Mouse (Mus musculus) stomach, embryonic 15.5 days (tissue): Measurements from ENCODE around the gene Gm17617. TPM values are rescaled to one million over a fixed set of nuclear protein-coding genes. Genes with fewer than 3 reads are reported as not detected.
"Not testable (repeated sequence)": the region's sequence is repeated elsewhere in the genome, so short reads cannot be mapped to it uniquely, and the experiment has no call there.

Source experiments
- ATAC-seq: fragments of 200-750 bp; cut with Nextera tagmentation; 2 replicates; pipeline ENCODE4 v1.8.0; 2017; ENCODE audit warnings: low read depth, moderate number of reproducible peaks, moderate TSS enrichment; ENCODE audit not compliant: insufficient read depth, low FRiP score
- H3K27ac ChIP-seq: fragments of 300-500 bp; sonication (generic); 2 replicates; pipeline ENCODE4 v1.5.1; 2015; ENCODE audit warnings: mild to moderate bottlenecking, inconsistent platforms
- H3K27me3 ChIP-seq: fragments of 300-500 bp; sonication (generic); replicated peaks from 2 replicates; pipeline ENCODE4 v1.6.1; 2015; ENCODE audit warnings: inconsistent platforms
- H3K36me3 ChIP-seq: fragments of 300-500 bp; sonication (generic); 2 replicates; pipeline ENCODE4 v1.6.1; 2015; ENCODE audit warnings: inconsistent platforms
- H3K4me1 ChIP-seq: fragments of 300-500 bp; sonication (generic); 2 replicates; pipeline ENCODE4 v1.6.1; 2015; ENCODE audit warnings: inconsistent platforms
- H3K4me2 ChIP-seq: fragments of 300-500 bp; sonication (generic); 2 replicates; pipeline ENCODE4 v1.6.1; 2015; ENCODE audit warnings: mild to moderate bottlenecking, inconsistent platforms
- H3K4me3 ChIP-seq: fragments of 300-500 bp; sonication (generic); replicated peaks from 2 replicates; pipeline ENCODE4 v1.5.1; 2015; ENCODE audit warnings: inconsistent platforms
- H3K9ac ChIP-seq: fragments of 300-500 bp; sonication (generic); 2 replicates; pipeline ENCODE4 v1.6.1; 2015; ENCODE audit warnings: inconsistent platforms
- H3K9me3 ChIP-seq: fragments of 300-500 bp; sonication (generic); 2 replicates; pipeline ENCODE4 v1.6.1; 2016; ENCODE audit warnings: inconsistent platforms
- WGBS: fragments of 180-500 bp; shearing (Covaris S2); methylation state at CpG from one replicate; pipeline ENCODE4 v1.1.7; 2015; 5-methylcytosine and 5-hydroxymethylcytosine counted together
- polyA plus RNA-seq: library from polyadenylated mRNA; unstranded; fragments of >200 nt; fragmentation: Nextera tagmentation; extraction: Ambion mirVana; gene quantifications from 2 replicates; pipeline ENCODE4 v1.2.1, GENCODE M21; 2015

Gm17617 gene
- polyA plus RNA-seq, 1 experiment from 2014 or later, result not detected

GRCm38 (mm10) chr13:55114375-55114774 is 19.0 kb downstream of the Gm17617 start:
- H3K9ac ChIP-seq, result no peak overlapping the region
- WGBS, result 78% methylated on average over 6 of the region's 6 CpGs
- H3K27me3 ChIP-seq, result no peaks in the 10 kb centered on the region
- peaks cover 21% of the 10 kb centered on the region for H3K36me3 ChIP-seq
- no peak overlapping the region for H3K27ac ChIP-seq
- no peaks in the 10 kb centered on the region for H3K9me3 ChIP-seq
- no peak overlapping the region for H3K4me2 ChIP-seq
- no peak for ATAC-seq
- H3K4me3 ChIP-seq, result no peak overlapping the region
- H3K4me1 ChIP-seq, result no peaks in the 10 kb centered on the region

- 90% methylated on average over 8 of the region's 8 CpGs for WGBS
- no peak for ATAC-seq
Observed at GRCm38 (mm10) chr13:55107694-55108093, 25.7 kb downstream of the Gm17617 start.

GRCm38 (mm10) chr13:55107116-55107515 is 26.2 kb downstream of the Gm17617 start:
- Histone ChIP-seq H3K27ac (no peak overlapping the region), H3K27me3 (no peaks in the 10 kb centered on the region), H3K9me3 (no peaks in the 10 kb centered on the region), H3K36me3 (0 out of 2 replicates have a peak, but pooled peaks cover 4% of the 10 kb centered on the region), H3K4me1 (peaks cover 6% of the 10 kb centered on the region), H3K9ac (no peak overlapping the region), H3K4me3 (no peak overlapping the region), H3K4me2 (no peak overlapping the region)
- no peak for ATAC-seq
- 94% methylated on average over 4 of the region's 4 CpGs for WGBS

More at GRCm38 (mm10) chr13:55107694-55108093, 25.7 kb downstream of the Gm17617 start:
- Histone ChIP-seq H3K4me3 (no peak overlapping the region), H3K4me2 (no peak overlapping the region), H3K9me3 (no peaks in the 10 kb centered on the region), H3K36me3 (0 out of 2 replicates have a peak, but pooled peaks cover 4% of the 10 kb centered on the region), H3K27ac (no peak overlapping the region), H3K4me1 (peaks cover 6% of the 10 kb centered on the region), H3K27me3 (no peaks in the 10 kb centered on the region), H3K9ac (no peak overlapping the region)

- H3K27me3 ChIP-seq, result no peaks in the 10 kb centered on the region
- H3K27ac ChIP-seq, result peak overlapping the region; percentile 85; the same call in 1 of the 2 replicates
- no peaks in the 10 kb centered on the region for H3K9me3 ChIP-seq
- H3K4me3 ChIP-seq, result peak overlapping the region; percentile 84
- WGBS, result 20% methylated on average over 8 of the region's 8 CpGs
- H3K36me3 ChIP-seq, result 0 out of 2 replicates have a peak, but pooled peaks cover 4% of the 10 kb centered on the region
- no peak for ATAC-seq
- peak overlapping the region; percentile 68 for H3K4me2 ChIP-seq
- H3K9ac ChIP-seq, result peak overlapping the region; percentile 73
- peaks cover 6% of the 10 kb centered on the region for H3K4me1 ChIP-seq
Observed at GRCm38 (mm10) chr13:55105953-55106691, 27.2 kb downstream of the Gm17617 start.

GRCm38 (mm10) chr13:55105045-55105952 is 28.0 kb downstream of the Gm17617 start, which contains the start of gene Zfp346:
Gene Zfp346, plus strand, starts transcription at chr13:55105311.
- Histone ChIP-seq H3K4me2 (peak within 1 kb of the TSS; percentile 68), H3K9me3 (no peaks in the 10 kb centered on the region), H3K4me3 (peak within 1 kb of the TSS; percentile 84), H3K4me1 (peaks cover 6% of the 10 kb centered on the region), H3K27ac (peak within 1 kb of the TSS; percentile 85), H3K9ac (peak within 1 kb of the TSS; percentile 73), H3K27me3 (no peaks in the 10 kb centered on the region), H3K36me3 (0 out of 2 replicates have a peak, but pooled peaks cover 2% of the 10 kb centered on the region)
- under 1% methylated on average over 66 of the region's 66 CpGs for WGBS
- ATAC-seq, result peak; percentile 94

- peaks cover 6% of the 10 kb centered on the region for H3K4me1 ChIP-seq
- WGBS, result 52% methylated on average over 2 of the region's 2 CpGs
- H3K9me3 ChIP-seq, result no peaks in the 10 kb centered on the region
- ATAC-seq, result no peak
- no peak overlapping the region for H3K4me3 ChIP-seq
- no peaks in the 10 kb centered on the region for H3K27me3 ChIP-seq
- H3K4me2 ChIP-seq, result no peak overlapping the region
- H3K9ac ChIP-seq, result no peak overlapping the region
- 0 out of 2 replicates have a peak, but pooled peaks cover 2% of the 10 kb centered on the region for H3K36me3 ChIP-seq
- H3K27ac ChIP-seq, result no peak overlapping the region
Observed at GRCm38 (mm10) chr13:55103351-55103750, 30.0 kb downstream of the Gm17617 start.

- H3K27ac ChIP-seq, result no peak overlapping the region
- no peak overlapping the region for H3K9ac ChIP-seq
- ATAC-seq, result no peak
- H3K36me3 ChIP-seq, result no peaks in the 10 kb centered on the region
- 94% methylated on average over 3 of the region's 3 CpGs for WGBS
- H3K4me1 ChIP-seq, result peaks cover 6% of the 10 kb centered on the region
- H3K27me3 ChIP-seq, result no peaks in the 10 kb centered on the region
- H3K9me3 ChIP-seq, result no peaks in the 10 kb centered on the region
- no peak overlapping the region for H3K4me2 ChIP-seq
- no peak overlapping the region for H3K4me3 ChIP-seq
Observed at GRCm38 (mm10) chr13:55102366-55102765, 31.0 kb downstream of the Gm17617 start.

- peaks cover 6% of the 10 kb centered on the region for H3K4me1 ChIP-seq
- H3K4me2 ChIP-seq, result no peak overlapping the region
- H3K36me3 ChIP-seq, result no peaks in the 10 kb centered on the region
- H3K9ac ChIP-seq, result no peak overlapping the region
- ATAC-seq, result no peak
- no peaks in the 10 kb centered on the region for H3K27me3 ChIP-seq
- H3K4me3 ChIP-seq, result no peak overlapping the region
- H3K9me3 ChIP-seq, result no peaks in the 10 kb centered on the region
- WGBS, result 92% methylated on average over 11 of the region's 11 CpGs
- H3K27ac ChIP-seq, result no peak overlapping the region
Observed at GRCm38 (mm10) chr13:55101627-55102026, 31.7 kb downstream of the Gm17617 start.

GRCm38 (mm10) chr13:55099726-55100478 is 33.4 kb downstream of the Gm17617 start, which contains the start of gene Uimc1:
Gene Uimc1, minus strand, starts transcription at chr13:55100300.
- Histone ChIP-seq H3K4me1 (no peaks in the 10 kb centered on the region; the same call in 1 of the 2 replicates), H3K27ac (peak within 1 kb of the TSS; percentile 93), H3K9ac (peak within 1 kb of the TSS; percentile 89), H3K4me3 (peak within 1 kb of the TSS; percentile 90), H3K27me3 (no peaks in the 10 kb centered on the region), H3K4me2 (peak within 1 kb of the TSS; percentile 70), H3K36me3 (no peaks in the 10 kb centered on the region), H3K9me3 (no peaks in the 10 kb centered on the region)
- peak; percentile 90 for ATAC-seq
- under 1% methylated on average over 70 of the region's 81 CpGs for WGBS

GRCm38 (mm10) chr13:55099066-55099725 is 34.2 kb downstream of the Gm17617 start:
- Histone ChIP-seq H3K9ac (peak overlapping the region; percentile 89), H3K27ac (peak overlapping the region; percentile 93), H3K27me3 (no peaks in the 10 kb centered on the region), H3K9me3 (no peaks in the 10 kb centered on the region), H3K4me2 (peak overlapping the region; percentile 70), H3K4me1 (no peaks in the 10 kb centered on the region; the same call in 1 of the 2 replicates), H3K36me3 (no peaks in the 10 kb centered on the region), H3K4me3 (peak overlapping the region; percentile 90)
- no peak for ATAC-seq
- 26% methylated on average over 20 of the region's 20 CpGs for WGBS

GRCm38 (mm10) chr13:55097841-55098240 is 35.5 kb downstream of the Gm17617 start:
- not testable (repeated sequence) for ATAC-seq, H3K4me3 ChIP-seq, H3K4me2 ChIP-seq, H3K36me3 ChIP-seq, H3K9me3 ChIP-seq, H3K27me3 ChIP-seq, H3K9ac ChIP-seq, H3K4me1 ChIP-seq, H3K27ac ChIP-seq
- 86% methylated on average over 3 of the region's 3 CpGs for WGBS
